Mouse (Mus musculus): ENCODE data around the gene Adprhl1. TPM values are rescaled to one million over a fixed set of nuclear protein-coding genes. Genes with fewer than 3 reads are reported as not detected.

The Adprhl1 gene
- polyA plus RNA-seq, 1 experiment from 2014 or later: 0.40 TPM

DNA sequence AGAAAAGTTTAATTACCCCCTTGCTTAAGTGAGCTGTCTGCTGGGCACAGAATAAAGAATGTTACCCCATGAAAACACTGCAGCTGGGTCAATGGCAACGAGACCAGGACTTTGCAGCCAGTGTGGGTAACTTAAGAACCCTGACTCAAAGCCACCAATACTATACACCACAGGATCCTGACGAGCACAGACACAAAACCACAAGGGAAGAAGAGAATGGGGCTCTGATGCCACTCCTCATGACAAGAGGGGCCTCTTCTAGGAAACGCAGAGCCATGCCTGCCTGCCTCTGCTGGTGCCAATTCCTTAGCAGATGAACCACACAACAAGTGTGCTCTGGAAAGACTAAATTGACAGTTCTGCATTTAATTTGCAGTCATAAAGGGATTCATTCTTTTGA lies 9.4 kb upstream of the Adprhl1 start:
- ATAC-seq (ENCODE audit: low FRiP score): no peak

DNA sequence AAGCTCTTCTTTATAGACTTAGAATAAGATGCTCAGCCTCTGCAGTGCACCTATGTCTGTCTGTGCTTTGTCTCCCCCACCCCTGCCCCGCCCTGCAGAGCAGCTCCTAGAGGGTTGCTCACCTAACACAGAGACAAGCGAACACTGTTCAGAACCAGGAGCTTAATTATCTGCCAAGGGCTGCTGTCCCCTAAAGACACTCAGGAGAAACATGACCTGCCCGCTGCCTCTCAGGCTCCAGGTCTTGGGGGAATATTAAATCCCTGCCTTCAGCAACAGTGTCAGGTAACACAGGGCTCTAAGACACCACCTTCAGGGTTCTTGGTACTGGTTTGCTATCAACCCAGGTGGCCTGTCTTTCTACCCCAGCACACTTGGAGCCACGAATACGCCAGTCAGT lies 549 bp downstream of the Adprhl1 start:
- Histone ChIP-seq H3K27ac (no peak overlapping the region), H3K36me3 (peaks cover 29% of the 10 kb centered on the region), H3K4me1 (no peaks in the 10 kb centered on the region), H3K9ac (no peak overlapping the region), H3K27me3 (no peaks in the 10 kb centered on the region; the same call in 1 of the 2 replicates), H3K4me3 (no peak overlapping the region), H3K9me3 (replicated peaks) (no peaks in the 10 kb centered on the region), H3K4me2 (replicated peaks) (no peak overlapping the region)
- ATAC-seq (ENCODE audit: low FRiP score): no peak
- 79% methylated on average over 5 of the region's 5 CpGs for WGBS

More for the DNA sequence above, 9.4 kb upstream of the Adprhl1 start:
- Histone ChIP-seq H3K36me3 (peaks cover 33% of the 10 kb centered on the region), H3K4me2 (replicated peaks) (no peak overlapping the region), H3K4me1 (no peaks in the 10 kb centered on the region), H3K9ac (no peak overlapping the region), H3K27ac (no peak overlapping the region), H3K27me3 (no peaks in the 10 kb centered on the region), H3K4me3 (no peak overlapping the region), H3K9me3 (replicated peaks) (no peaks in the 10 kb centered on the region)
- 72% methylated on average over 3 of the region's 3 CpGs for WGBS

DNA sequence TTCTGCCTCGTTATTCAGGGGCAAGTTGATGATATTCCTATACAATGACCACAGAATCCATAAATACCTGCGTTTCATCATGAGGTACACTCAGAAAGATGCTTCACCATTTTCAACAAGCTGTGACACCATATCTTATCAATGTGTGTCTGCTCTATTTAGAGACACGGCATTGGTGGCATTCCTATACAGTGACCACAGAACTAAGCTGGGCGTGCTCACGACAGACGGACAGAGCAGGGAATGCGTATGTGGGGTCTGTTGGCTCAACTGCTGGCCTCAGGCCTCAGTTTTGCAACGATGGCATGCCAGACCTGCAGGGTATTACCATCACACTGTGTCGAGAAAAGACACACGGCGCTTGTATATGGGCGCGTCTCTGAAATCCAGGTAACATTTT lies 1.1 kb downstream of the Adprhl1 start:
- Histone ChIP-seq H3K4me1 (no peaks in the 10 kb centered on the region), H3K9ac (no peak overlapping the region), H3K4me2 (replicated peaks) (no peak overlapping the region), H3K27me3 (no peaks in the 10 kb centered on the region; the same call in none of the 2 replicates), H3K36me3 (peaks cover 23% of the 10 kb centered on the region), H3K27ac (no peak overlapping the region), H3K4me3 (no peak overlapping the region), H3K9me3 (replicated peaks) (no peaks in the 10 kb centered on the region)
- ATAC-seq (ENCODE audit: low FRiP score): no peak
- 91% methylated on average over 13 of the region's 13 CpGs for WGBS

DNA sequence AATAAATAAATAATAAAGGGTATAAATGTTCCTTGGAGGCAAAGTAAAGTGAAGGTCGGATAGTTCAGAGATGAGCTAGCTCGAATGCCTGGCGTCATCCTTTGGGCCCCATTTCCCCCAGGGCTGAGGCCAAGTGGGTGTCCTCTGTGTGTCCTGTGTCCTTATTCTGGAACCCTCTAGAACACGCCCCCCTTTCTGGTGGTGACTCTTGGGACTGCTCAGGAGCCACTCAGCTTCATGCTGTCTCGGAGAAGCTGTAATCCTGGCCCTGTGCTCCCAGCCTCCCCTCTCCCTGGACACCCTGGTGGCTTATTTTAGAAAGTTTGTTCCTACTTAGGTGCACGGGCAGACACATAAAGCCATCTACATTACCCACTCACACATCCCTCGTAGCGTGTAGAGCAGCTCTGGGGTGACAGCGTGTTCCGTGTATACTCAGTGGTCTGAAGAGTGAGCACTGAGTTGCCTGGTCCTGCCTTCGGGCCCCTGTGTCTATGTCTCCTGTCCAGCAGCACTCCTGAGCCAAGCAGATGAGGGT lies 9.6 kb downstream of the Adprhl1 start:
- ATAC-seq (ENCODE audit: low FRiP score): no peak
- no peak overlapping the region for H3K27ac ChIP-seq
- WGBS: 90% methylated on average over 11 of the region's 11 CpGs

DNA sequence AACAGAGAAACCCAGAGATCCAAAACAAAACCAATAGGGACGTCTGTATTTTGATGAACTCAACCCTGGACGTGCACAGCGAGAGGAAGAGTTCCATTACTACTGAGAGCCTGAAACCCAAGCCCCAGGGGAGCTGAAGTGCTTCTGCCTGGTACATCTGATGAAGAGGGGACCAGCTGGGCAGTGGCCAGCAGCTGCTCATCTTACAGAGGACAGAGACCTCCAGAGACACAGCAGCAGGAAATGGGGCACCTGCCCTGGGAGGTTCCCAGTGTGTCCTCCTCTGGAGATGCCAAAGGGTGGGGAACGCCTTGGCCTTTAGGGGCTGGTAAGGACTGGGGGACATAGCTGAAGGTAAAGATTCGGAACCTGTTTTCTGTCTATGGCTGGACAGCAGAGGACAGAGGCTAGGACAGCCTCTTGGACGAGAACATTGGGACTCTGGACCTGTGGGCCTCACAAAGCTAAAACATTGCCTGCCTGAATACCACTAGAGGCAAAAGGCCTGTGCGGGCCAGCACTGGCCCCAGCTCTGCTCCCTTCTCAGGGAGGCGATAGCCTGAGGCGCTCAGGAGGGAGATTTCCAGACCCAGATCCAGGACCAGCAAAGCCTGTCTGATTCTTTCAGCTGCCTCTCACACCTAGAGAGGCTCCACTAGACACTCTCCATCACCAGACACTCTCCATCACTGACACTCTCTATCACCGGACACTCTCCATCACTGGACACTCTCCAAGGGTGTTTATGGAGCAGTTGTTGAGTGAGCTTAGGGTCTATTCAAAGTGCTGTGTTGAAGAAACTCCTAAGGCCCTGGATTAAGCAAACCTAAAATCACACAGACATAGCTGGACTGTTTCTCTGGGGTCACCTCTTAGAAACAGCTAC lies 10.7 kb downstream of the Adprhl1 start:
- Histone ChIP-seq H3K4me2 (replicated peaks) (no peak overlapping the region), H3K4me1 (no peaks in the 10 kb centered on the region), H3K36me3 (no peaks in the 10 kb centered on the region), H3K9me3 (replicated peaks) (no peaks in the 10 kb centered on the region), H3K27me3 (no peaks in the 10 kb centered on the region; the same call in 1 of the 2 replicates), H3K27ac (no peak overlapping the region), H3K9ac (no peak overlapping the region), H3K4me3 (no peak overlapping the region)
- WGBS: 78% methylated on average over 10 of the region's 10 CpGs
- ATAC-seq (ENCODE audit: low FRiP score): no peak

More for the DNA sequence above, 9.6 kb downstream of the Adprhl1 start:
- Histone ChIP-seq H3K4me1 (no peaks in the 10 kb centered on the region), H3K36me3 (no peaks in the 10 kb centered on the region), H3K9me3 (replicated peaks) (no peaks in the 10 kb centered on the region), H3K4me3 (no peak overlapping the region), H3K9ac (no peak overlapping the region), H3K4me2 (replicated peaks) (no peak overlapping the region), H3K27me3 (no peaks in the 10 kb centered on the region; the same call in 1 of the 2 replicates)

DNA sequence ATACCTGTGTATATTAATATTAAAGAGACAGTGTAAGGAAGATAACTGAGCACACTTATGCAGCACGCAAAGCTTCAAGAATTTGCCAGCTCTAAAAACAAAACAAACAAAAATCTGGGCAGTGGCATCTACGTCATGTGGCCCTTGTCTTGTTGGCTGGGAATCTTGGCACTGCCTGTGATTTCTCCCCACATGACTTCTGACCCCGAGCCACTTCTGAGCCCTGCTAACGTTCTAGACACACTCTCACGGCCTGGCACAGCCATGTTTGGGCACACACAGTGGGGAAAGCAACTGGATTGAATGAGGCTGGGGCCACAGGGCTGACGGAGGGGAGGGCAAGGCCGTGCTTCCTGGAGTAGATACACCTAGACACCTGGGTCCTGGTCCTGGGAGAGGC lies 13.3 kb downstream of the Adprhl1 start:
- Histone ChIP-seq H3K4me1 (no peaks in the 10 kb centered on the region), H3K4me2 (replicated peaks) (no peak overlapping the region), H3K27me3 (no peaks in the 10 kb centered on the region), H3K9me3 (replicated peaks) (no peaks in the 10 kb centered on the region), H3K27ac (no peak overlapping the region), H3K9ac (no peak overlapping the region), H3K36me3 (no peaks in the 10 kb centered on the region), H3K4me3 (no peak overlapping the region)
- no peak for ATAC-seq (ENCODE audit: low FRiP score)
- 85% methylated on average over 7 of the region's 7 CpGs for WGBS

DNA sequence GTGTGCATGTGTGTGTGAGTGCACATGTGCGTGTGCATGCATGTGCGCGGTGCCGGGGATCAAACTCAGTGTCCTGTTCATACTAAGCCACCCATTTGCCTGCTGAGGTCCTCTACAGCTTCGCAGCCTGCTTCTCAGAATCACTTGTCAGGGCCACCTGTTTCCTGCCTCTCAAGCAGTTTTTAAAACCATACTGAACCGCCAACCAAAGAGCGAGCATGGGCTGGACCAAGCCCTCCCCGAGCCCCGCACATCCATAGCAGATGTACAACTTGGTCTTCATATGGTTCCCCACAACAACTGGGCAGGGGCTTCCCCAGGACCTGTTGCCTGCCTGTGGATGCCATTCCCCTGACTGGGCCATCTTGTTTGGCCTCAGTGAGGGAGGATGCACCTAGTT lies 13.9 kb downstream of the Adprhl1 start:
- Histone ChIP-seq H3K27me3 (no peaks in the 10 kb centered on the region), H3K4me2 (replicated peaks) (no peak overlapping the region), H3K9me3 (replicated peaks) (no peaks in the 10 kb centered on the region), H3K4me1 (no peaks in the 10 kb centered on the region), H3K4me3 (no peak overlapping the region), H3K27ac (no peak overlapping the region), H3K36me3 (no peaks in the 10 kb centered on the region), H3K9ac (no peak overlapping the region)
- 93% methylated on average over 9 of the region's 9 CpGs for WGBS
- no peak for ATAC-seq (ENCODE audit: low FRiP score)

DNA sequence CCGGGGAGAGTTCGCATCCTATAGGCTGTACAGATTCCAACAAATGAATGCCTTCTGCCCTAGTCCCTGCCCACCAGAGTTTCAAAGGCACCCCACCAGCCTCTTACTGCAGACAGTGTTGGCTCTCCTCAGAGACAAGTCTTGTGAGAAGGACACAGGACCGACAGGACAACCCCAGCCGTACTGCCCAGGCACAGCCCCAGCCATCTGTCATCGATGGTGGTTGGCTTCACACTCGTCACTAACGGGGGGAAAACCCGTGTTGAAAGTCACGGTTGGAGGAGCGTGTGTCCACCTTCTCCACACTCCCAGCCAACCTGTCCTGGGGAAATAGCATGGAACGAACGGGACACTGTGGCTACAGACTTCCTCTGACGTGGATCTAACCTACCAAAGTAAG lies 19.2 kb downstream of the Adprhl1 start:
- no peak overlapping the region for H3K9ac ChIP-seq
- H3K27ac ChIP-seq: no peak overlapping the region
- H3K36me3 ChIP-seq: no peaks in the 10 kb centered on the region
- H3K4me1 ChIP-seq: no peaks in the 10 kb centered on the region
- H3K9me3 ChIP-seq (replicated peaks): no peaks in the 10 kb centered on the region
- no peak overlapping the region for H3K4me3 ChIP-seq
- 91% methylated on average over 13 of the region's 13 CpGs for WGBS
- no peak for ATAC-seq (ENCODE audit: low FRiP score)
- no peak overlapping the region for H3K4me2 ChIP-seq (replicated peaks)
- no peaks in the 10 kb centered on the region for H3K27me3 ChIP-seq

DNA sequence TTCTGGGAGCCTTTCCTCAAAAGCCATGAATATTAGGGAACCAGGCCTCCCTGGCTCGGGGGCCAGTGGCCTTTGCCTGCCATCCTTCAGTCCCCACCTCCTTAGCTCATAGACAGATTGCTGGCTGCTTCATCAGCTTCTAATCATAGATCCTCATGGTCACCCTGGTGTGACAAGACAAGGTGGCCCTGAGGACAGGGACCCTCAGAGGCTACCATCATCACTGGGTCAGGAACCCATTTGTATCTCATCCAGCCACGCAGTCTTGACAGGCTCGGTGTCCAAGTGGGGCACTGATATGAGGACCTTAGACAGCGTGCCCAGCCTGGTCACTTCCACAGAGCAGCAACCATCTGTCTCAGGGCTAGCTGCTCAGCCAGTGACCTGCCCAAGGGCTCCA lies 23.5 kb downstream of the Adprhl1 start:
- no peak for ATAC-seq (ENCODE audit: low FRiP score)
- 86% methylated on average over 4 of the region's 4 CpGs for WGBS
- H3K4me2 ChIP-seq (replicated peaks): no peak overlapping the region
- H3K4me3 ChIP-seq: no peak overlapping the region
- no peaks in the 10 kb centered on the region for H3K9me3 ChIP-seq (replicated peaks)
- 0 out of 2 replicates have a peak, but pooled peaks cover 4% of the 10 kb centered on the region for H3K4me1 ChIP-seq
- no peaks in the 10 kb centered on the region for H3K36me3 ChIP-seq
- H3K9ac ChIP-seq: no peak overlapping the region
- H3K27me3 ChIP-seq: no peaks in the 10 kb centered on the region
- no peak overlapping the region for H3K27ac ChIP-seq

DNA sequence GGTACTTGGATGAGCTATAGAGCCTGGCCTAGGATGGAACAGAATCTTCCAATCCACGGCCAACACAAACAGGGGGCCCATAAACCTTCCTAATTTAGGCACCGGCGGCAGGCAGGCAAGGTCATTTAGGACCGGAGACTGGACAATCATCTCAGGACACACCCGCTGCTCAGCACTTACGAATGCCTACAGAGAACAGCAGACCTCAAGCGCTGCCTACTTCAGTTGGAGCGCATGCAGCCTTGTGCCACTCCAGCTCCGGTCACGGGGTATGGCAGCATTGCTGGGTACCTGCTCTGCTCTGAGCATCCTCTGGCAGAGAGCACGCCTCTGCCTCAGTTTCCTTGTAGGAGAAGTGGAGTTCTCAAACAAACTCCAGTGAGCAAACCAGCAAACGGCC lies 24.2 kb downstream of the Adprhl1 start:
- H3K4me2 ChIP-seq (replicated peaks): no peak overlapping the region
- H3K36me3 ChIP-seq: no peaks in the 10 kb centered on the region
- H3K27ac ChIP-seq: no peak overlapping the region
- no peak for ATAC-seq (ENCODE audit: low FRiP score)
- WGBS: 91% methylated on average over 12 of the region's 12 CpGs
- 0 out of 2 replicates have a peak, but pooled peaks cover 4% of the 10 kb centered on the region for H3K4me1 ChIP-seq
- no peaks in the 10 kb centered on the region for H3K27me3 ChIP-seq
- H3K9me3 ChIP-seq (replicated peaks): no peaks in the 10 kb centered on the region
- H3K9ac ChIP-seq: no peak overlapping the region
- H3K4me3 ChIP-seq: no peak overlapping the region

DNA sequence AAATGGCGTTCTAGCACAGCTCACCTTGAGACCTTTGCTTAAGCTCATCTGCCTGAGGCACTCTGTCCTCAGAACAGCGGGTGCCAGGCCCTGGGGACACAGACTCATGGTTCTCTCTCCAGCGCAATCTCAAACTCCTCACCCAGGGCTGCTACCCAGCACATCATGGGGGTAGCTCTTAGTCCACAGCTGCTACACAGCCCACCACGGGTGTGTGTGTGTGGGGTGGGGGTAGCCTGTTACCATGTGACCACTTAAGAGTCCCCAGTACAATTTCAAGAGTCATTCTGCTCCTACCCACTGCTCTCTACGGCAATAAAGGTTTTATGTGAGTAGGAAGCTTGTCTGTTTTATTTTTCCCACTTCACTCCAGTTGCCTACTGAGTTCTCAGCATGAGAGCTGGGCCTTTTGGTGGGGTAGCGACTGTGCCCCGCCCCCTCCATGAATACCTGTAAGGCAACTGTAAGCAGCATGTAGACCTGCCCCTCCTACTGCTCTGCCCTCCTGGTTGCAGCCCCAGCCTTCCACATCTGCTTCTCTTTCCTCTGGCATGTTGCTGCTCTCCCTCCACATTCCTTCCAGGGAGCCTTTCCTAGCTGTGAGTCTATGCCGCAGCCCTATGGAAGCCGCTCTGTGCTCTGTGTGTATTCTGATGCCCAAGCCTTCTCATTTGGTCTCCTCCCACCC lies 24.9 kb downstream of the Adprhl1 start:
- Histone ChIP-seq H3K27me3 (no peaks in the 10 kb centered on the region), H3K4me1 (0 out of 2 replicates have a peak, but pooled peaks cover 4% of the 10 kb centered on the region), H3K36me3 (no peaks in the 10 kb centered on the region), H3K27ac (no peak overlapping the region), H3K4me2 (replicated peaks) (no peak overlapping the region), H3K4me3 (no peak overlapping the region), H3K9me3 (replicated peaks) (no peaks in the 10 kb centered on the region), H3K9ac (no peak overlapping the region)
- ATAC-seq (ENCODE audit: low FRiP score): no peak
- 58% methylated on average over 9 of the region's 9 CpGs for WGBS

DNA sequence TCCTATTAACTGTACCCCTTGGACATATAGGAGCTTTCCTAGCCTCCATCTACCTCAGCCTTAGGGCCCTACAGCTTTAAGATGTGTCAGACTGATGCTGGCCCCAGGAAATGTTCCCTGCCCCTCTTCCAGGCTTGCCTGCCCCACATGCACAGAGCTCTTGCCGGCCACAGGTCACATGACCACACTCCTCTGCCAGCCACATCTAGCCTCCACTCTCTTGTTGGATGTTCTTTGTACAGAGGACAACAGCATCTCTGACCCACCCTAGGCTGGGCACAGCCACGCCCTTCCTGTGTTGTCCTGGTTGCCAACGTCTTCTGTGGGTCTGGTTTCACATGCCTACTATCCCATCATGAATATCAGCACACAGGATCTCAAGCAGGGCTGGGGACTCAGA lies 26.8 kb downstream of the Adprhl1 start:
- no peaks in the 10 kb centered on the region for H3K9me3 ChIP-seq (replicated peaks)
- H3K27ac ChIP-seq: no peak overlapping the region
- no peak overlapping the region for H3K4me2 ChIP-seq (replicated peaks)
- no peak for ATAC-seq (ENCODE audit: low FRiP score)
- 0 out of 2 replicates have a peak, but pooled peaks cover 4% of the 10 kb centered on the region for H3K4me1 ChIP-seq
- 77% methylated on average over 3 of the region's 3 CpGs for WGBS
- H3K27me3 ChIP-seq: no peaks in the 10 kb centered on the region
- H3K9ac ChIP-seq: no peak overlapping the region
- H3K36me3 ChIP-seq: no peaks in the 10 kb centered on the region
- no peak overlapping the region for H3K4me3 ChIP-seq
